Mouse (Mus musculus): ENCODE data around the gene Cpne9. TPM values are rescaled to one million over a fixed set of nuclear protein-coding genes. Genes with fewer than 3 reads are reported as not detected.

Gene Cpne9
- polyA plus RNA-seq, 2 experiments = 0.44 to 0.77 TPM

DNA sequence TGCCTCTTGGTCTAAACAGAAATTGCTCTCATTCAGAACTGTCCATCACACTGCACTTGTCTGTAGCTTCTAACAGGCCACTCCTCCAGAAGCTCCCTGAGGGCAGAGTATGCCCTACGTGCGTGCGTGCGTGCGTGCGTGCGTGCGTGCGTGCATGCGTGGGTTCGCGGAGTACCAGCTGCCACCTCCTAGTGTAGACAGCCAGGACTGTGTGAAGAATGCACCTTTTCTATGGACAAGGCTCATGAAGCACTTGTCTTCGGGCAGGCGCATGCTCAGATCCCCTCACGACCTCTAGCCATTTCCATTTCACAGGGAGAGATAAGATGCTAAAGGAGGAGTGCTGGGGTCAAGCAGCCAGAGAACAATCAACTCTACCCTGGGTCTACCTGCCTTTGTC lies 7.2 kb downstream of the Cpne9 start:
- WGBS = 90% methylated on average over 15 of the region's 15 CpGs
- no peak for ATAC-seq (ENCODE audit: low FRiP score, low read depth)
- Histone ChIP-seq H3K9me3 (ENCODE audit: control insufficient read depth, low read length) (no peaks in the 10 kb centered on the region), H3K27ac (replicated peaks; ENCODE audit: low read depth, low read length) (no peak overlapping the region), H3K36me3 (ENCODE audit: control insufficient read depth, insufficient read depth, low read length) (no peaks in the 10 kb centered on the region), H3K4me1 (ENCODE audit: control insufficient read depth, insufficient read depth, low read length) (no peaks in the 10 kb centered on the region), H3K27me3 (ENCODE audit: control insufficient read depth, insufficient read depth, low read length) (peaks cover 6% of the 10 kb centered on the region), H3K9ac (ENCODE audit: low read depth, low read length, severe bottlenecking) (no peak overlapping the region), H3K4me3 (replicated peaks; ENCODE audit: low read length) (no peak overlapping the region), H3K4me2 (replicated peaks; ENCODE audit: low read depth, low read length, severe bottlenecking) (no peak overlapping the region)
- no peak for TF ChIP-seq POLR2A (IDR thresholded peaks at IDR 0.05; ENCODE audit: borderline replicate concordance, extremely low read depth, insufficient read depth, insufficient read length)
- no peak for DNase-seq (ENCODE audit: low spot score)

DNA sequence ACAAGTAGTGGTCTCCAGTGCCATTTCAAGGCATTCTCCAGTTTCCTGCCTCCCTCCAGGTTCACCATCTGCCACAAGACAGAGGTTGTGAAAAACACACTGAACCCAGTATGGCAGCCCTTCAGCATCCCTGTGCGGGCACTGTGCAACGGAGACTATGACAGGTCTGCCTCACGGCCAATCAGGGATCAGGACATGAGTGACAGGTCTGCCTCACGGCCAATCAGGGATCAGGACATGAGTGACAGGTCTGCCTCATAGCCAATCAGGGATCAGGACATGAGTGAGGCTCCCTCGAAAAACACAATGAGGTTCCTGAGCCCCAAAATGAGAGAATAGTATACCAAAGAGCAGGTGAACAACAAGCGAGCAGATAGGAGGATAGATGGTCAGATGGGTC lies 8.2 kb downstream of the Cpne9 start:
- H3K9me3 ChIP-seq (ENCODE audit: control insufficient read depth, low read length) = no peaks in the 10 kb centered on the region
- WGBS = 74% methylated on average over 6 of the region's 6 CpGs
- no peak overlapping the region for H3K9ac ChIP-seq (ENCODE audit: low read depth, low read length, severe bottlenecking)
- no peak overlapping the region for H3K4me2 ChIP-seq (replicated peaks; ENCODE audit: low read depth, low read length, severe bottlenecking)
- ATAC-seq (ENCODE audit: low FRiP score, low read depth) = no peak
- no peak overlapping the region for H3K4me3 ChIP-seq (replicated peaks; ENCODE audit: low read length)
- H3K27ac ChIP-seq (replicated peaks; ENCODE audit: low read depth, low read length) = no peak overlapping the region
- no peaks in the 10 kb centered on the region for H3K27me3 ChIP-seq (ENCODE audit: control insufficient read depth, insufficient read depth, low read length)
- no peak for DNase-seq (ENCODE audit: low spot score)
- no peaks in the 10 kb centered on the region for H3K4me1 ChIP-seq (ENCODE audit: control insufficient read depth, insufficient read depth, low read length)
- TF ChIP-seq POLR2A (IDR thresholded peaks at IDR 0.05; ENCODE audit: borderline replicate concordance, extremely low read depth, insufficient read depth, insufficient read length) = no peak
- no peaks in the 10 kb centered on the region for H3K36me3 ChIP-seq (ENCODE audit: control insufficient read depth, insufficient read depth, low read length)

DNA sequence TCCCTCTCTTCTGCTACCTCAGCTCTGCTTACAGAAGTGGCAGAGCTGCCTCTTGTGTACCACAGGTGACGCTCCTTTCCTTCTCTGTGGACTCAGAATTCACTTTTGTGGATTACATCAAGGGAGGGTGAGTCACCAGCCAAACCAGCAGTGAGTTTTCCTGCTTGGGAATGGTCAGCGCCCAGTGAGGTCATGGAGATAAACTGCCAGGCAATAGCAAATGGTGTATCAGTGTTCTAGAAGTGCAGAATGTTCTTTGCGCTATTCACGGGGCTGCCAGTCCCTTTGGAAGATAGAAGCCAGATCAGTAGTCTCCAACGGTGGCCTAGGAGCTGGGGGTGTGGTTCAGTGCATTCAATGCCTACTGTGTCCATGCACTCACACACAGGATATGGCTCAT lies 10.8 kb downstream of the Cpne9 start:
- Histone ChIP-seq H3K27ac (replicated peaks; ENCODE audit: low read depth, low read length) (no peak overlapping the region), H3K4me1 (ENCODE audit: control insufficient read depth, insufficient read depth, low read length) (no peaks in the 10 kb centered on the region), H3K9me3 (ENCODE audit: control insufficient read depth, low read length) (no peaks in the 10 kb centered on the region), H3K4me2 (replicated peaks; ENCODE audit: low read depth, low read length, severe bottlenecking) (no peak overlapping the region), H3K9ac (ENCODE audit: low read depth, low read length, severe bottlenecking) (no peak overlapping the region), H3K27me3 (ENCODE audit: control insufficient read depth, insufficient read depth, low read length) (no peaks in the 10 kb centered on the region), H3K4me3 (replicated peaks; ENCODE audit: low read length) (no peak overlapping the region), H3K36me3 (ENCODE audit: control insufficient read depth, insufficient read depth, low read length) (no peaks in the 10 kb centered on the region)
- WGBS = 74% methylated on average over 5 of the region's 5 CpGs
- DNase-seq (ENCODE audit: low spot score) (no peak), ATAC-seq (ENCODE audit: low FRiP score, low read depth) (no peak)
- TF ChIP-seq POLR2A (IDR thresholded peaks at IDR 0.05; ENCODE audit: borderline replicate concordance, extremely low read depth, insufficient read depth, insufficient read length) = no peak

DNA sequence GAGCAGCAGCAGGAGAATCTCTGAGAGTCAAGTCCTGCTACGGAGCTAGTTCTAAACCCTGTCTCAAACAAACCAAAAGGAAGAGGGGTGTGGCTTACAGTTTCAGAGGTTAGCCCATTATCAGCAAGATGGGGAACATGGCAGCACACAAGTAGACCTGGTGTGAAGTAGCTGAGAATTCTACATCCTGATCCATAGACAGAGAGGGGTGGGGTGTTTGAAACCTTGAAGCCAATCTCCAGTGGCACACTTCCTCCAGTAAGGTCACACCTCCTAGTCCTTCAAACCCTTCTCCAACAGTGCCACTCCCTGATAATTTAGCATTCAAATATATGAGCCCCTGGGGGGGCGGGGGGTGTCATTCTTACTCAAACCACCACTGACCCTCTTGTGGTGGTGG lies 13.9 kb downstream of the Cpne9 start:
- no peaks in the 10 kb centered on the region for H3K9me3 ChIP-seq (ENCODE audit: control insufficient read depth, low read length)
- no peak for ATAC-seq (ENCODE audit: low FRiP score, low read depth)

DNA sequence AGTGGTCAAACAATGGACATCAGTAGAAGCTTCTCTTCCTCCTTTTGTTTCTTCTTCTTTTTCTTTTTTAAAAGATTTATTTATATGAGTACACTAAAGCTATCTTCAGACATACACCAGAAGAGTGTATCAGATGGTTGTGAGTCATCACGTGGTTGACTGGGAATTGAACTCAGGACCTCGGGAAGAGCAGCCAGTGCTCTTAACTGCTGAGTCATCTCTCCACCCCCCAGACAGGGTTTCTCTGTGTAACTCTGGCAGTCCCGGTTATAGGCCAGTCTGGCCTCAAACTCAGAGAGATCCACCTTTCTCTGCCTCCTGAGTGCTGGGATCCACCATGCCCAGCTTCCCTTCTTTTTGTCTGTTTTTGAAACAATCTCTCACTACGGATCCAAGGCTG lies 14.5 kb downstream of the Cpne9 start:
- no peak for TF ChIP-seq POLR2A (IDR thresholded peaks at IDR 0.05; ENCODE audit: borderline replicate concordance, extremely low read depth, insufficient read depth, insufficient read length)
- Histone ChIP-seq H3K9ac (ENCODE audit: low read depth, low read length, severe bottlenecking) (no peak overlapping the region), H3K4me2 (replicated peaks; ENCODE audit: low read depth, low read length, severe bottlenecking) (no peak overlapping the region), H3K9me3 (ENCODE audit: control insufficient read depth, low read length) (no peaks in the 10 kb centered on the region), H3K27me3 (ENCODE audit: control insufficient read depth, insufficient read depth, low read length) (no peaks in the 10 kb centered on the region), H3K27ac (replicated peaks; ENCODE audit: low read depth, low read length) (no peak overlapping the region), H3K36me3 (ENCODE audit: control insufficient read depth, insufficient read depth, low read length) (no peaks in the 10 kb centered on the region), H3K4me1 (ENCODE audit: control insufficient read depth, insufficient read depth, low read length) (no peaks in the 10 kb centered on the region), H3K4me3 (replicated peaks; ENCODE audit: low read length) (no peak overlapping the region)
- WGBS = 71% methylated on average over 4 of the region's 4 CpGs
- DNase-seq (ENCODE audit: low spot score) (no peak), ATAC-seq (ENCODE audit: low FRiP score, low read depth) (no peak)

More for the DNA sequence above, 13.9 kb downstream of the Cpne9 start:
- DNase-seq (ENCODE audit: low spot score) = no peak
- H3K9ac ChIP-seq (ENCODE audit: low read depth, low read length, severe bottlenecking) = no peak overlapping the region
- no peak for TF ChIP-seq POLR2A (IDR thresholded peaks at IDR 0.05; ENCODE audit: borderline replicate concordance, extremely low read depth, insufficient read depth, insufficient read length)
- H3K27me3 ChIP-seq (ENCODE audit: control insufficient read depth, insufficient read depth, low read length) = no peaks in the 10 kb centered on the region
- WGBS = 74% methylated on average over 2 of the region's 2 CpGs
- no peaks in the 10 kb centered on the region for H3K4me1 ChIP-seq (ENCODE audit: control insufficient read depth, insufficient read depth, low read length)
- no peaks in the 10 kb centered on the region for H3K36me3 ChIP-seq (ENCODE audit: control insufficient read depth, insufficient read depth, low read length)
- no peak overlapping the region for H3K4me2 ChIP-seq (replicated peaks; ENCODE audit: low read depth, low read length, severe bottlenecking)
- H3K4me3 ChIP-seq (replicated peaks; ENCODE audit: low read length) = no peak overlapping the region
- no peak overlapping the region for H3K27ac ChIP-seq (replicated peaks; ENCODE audit: low read depth, low read length)

DNA sequence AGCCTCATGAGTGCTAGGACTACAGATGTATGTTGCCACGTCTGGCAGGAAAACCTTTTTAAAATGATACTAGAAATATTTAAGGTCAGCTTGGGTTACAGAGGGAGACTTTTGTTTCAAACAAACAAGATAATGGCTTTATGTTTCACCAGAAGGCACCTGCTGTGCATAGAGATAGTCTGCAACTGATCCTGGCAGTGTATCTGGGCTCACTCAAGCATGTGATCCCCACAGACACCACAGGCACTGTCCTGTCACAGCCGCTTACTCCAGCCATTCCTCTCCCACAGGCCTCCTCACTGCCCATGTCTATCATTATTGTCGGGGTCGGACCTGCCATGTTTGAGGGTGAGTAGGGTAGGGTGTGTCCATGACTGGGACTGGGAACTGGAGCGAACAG lies 19.2 kb downstream of the Cpne9 start:
- H3K4me1 ChIP-seq (ENCODE audit: control insufficient read depth, insufficient read depth, low read length) = 0 out of 2 replicates have a peak, but pooled peaks cover 3% of the 10 kb centered on the region
- H3K9me3 ChIP-seq (ENCODE audit: control insufficient read depth, low read length) = no peaks in the 10 kb centered on the region
- DNase-seq (ENCODE audit: low spot score) = no peak
- no peak overlapping the region for H3K27ac ChIP-seq (replicated peaks; ENCODE audit: low read depth, low read length)
- no peak for TF ChIP-seq POLR2A (IDR thresholded peaks at IDR 0.05; ENCODE audit: borderline replicate concordance, extremely low read depth, insufficient read depth, insufficient read length)
- H3K4me2 ChIP-seq (replicated peaks; ENCODE audit: low read depth, low read length, severe bottlenecking) = no peak overlapping the region
- no peaks in the 10 kb centered on the region for H3K27me3 ChIP-seq (ENCODE audit: control insufficient read depth, insufficient read depth, low read length)
- WGBS = 84% methylated on average over 5 of the region's 5 CpGs
- H3K36me3 ChIP-seq (ENCODE audit: control insufficient read depth, insufficient read depth, low read length) = no peaks in the 10 kb centered on the region
- no peak for ATAC-seq (ENCODE audit: low FRiP score, low read depth)
- no peak overlapping the region for H3K9ac ChIP-seq (ENCODE audit: low read depth, low read length, severe bottlenecking)
- no peak overlapping the region for H3K4me3 ChIP-seq (replicated peaks; ENCODE audit: low read length)

Data from limb, embryonic 14.5 days (tissue).